Mouse (Mus musculus) intestine, embryonic 14.5 days (tissue): ENCODE measurements around the gene Tgm2. TPM values are rescaled to one million over a fixed set of nuclear protein-coding genes. Genes with fewer than 3 reads are reported as not detected.

Source experiments
- ATAC-seq: fragments of 200-750 bp; cut with Nextera tagmentation; replicated peaks from 2 replicates; pipeline ENCODE4 v1.8.0; 2017; ENCODE audit warnings: low read depth, moderate number of reproducible peaks, moderate TSS enrichment, moderate library complexity; ENCODE audit not compliant: low FRiP score, low TSS enrichment
- DNase-seq: peaks from one replicate; pipeline ENCODE4 v3.0.0-alpha.2; 2018; ENCODE audit warnings: low spot score
- H3K27ac ChIP-seq: fragments of 300-500 bp; sonication (generic); 2 replicates; pipeline ENCODE4 v1.5.1; 2014; ENCODE audit warnings: low read depth, mild to moderate bottlenecking, control low read depth
- H3K27me3 ChIP-seq: fragments of 300-500 bp; sonication (generic); replicated peaks from 2 replicates; pipeline ENCODE4 v1.6.1; 2014; ENCODE audit warnings: low read length, control low read depth; ENCODE audit not compliant: control insufficient read depth, insufficient read depth
- H3K36me3 ChIP-seq: fragments of 300-500 bp; sonication (generic); 2 replicates; pipeline ENCODE4 v1.6.1; 2014; ENCODE audit warnings: low read length, control low read depth; ENCODE audit not compliant: control insufficient read depth, insufficient read depth
- H3K4me1 ChIP-seq: fragments of 300-500 bp; sonication (generic); replicated peaks from 2 replicates; pipeline ENCODE4 v1.6.1; 2014; ENCODE audit warnings: low read length, control low read depth, mixed read lengths; ENCODE audit not compliant: control insufficient read depth, insufficient read depth
- H3K4me2 ChIP-seq: fragments of 300-500 bp; sonication (generic); 2 replicates; pipeline ENCODE4 v1.6.1; 2014; ENCODE audit warnings: low read length
- H3K4me3 ChIP-seq: fragments of 300-500 bp; sonication (generic); 2 replicates; pipeline ENCODE4 v1.5.1; 2014; ENCODE audit warnings: low read depth, low read length, control low read depth, mixed read lengths
- H3K9ac ChIP-seq: fragments of 300-500 bp; sonication (generic); 2 replicates; pipeline ENCODE4 v1.6.1; 2014; ENCODE audit warnings: mild to moderate bottlenecking, low read length
- H3K9me3 ChIP-seq: fragments of 300-500 bp; sonication (generic); 2 replicates; pipeline ENCODE4 v1.6.1; 2016; ENCODE audit warnings: low read length, control low read depth; ENCODE audit not compliant: control insufficient read depth
- WGBS: fragments of 180-500 bp; shearing (Covaris S2); extraction: QIAGEN DNeasy Blood & Tissue Kit; methylation state at CpG from one replicate; pipeline ENCODE4 v1.1.7; 2014; 5-methylcytosine and 5-hydroxymethylcytosine counted together
- polyA plus RNA-seq: library from polyadenylated mRNA; unstranded; fragments of >200 nt; fragmentation: Nextera tagmentation; extraction: Ambion mirVana; gene quantifications from 2 replicates; pipeline ENCODE4 v1.2.1, GENCODE M21; 2014

Tgm2 gene
- polyA plus RNA-seq, 1 experiment from 2014 or later = 59.7 TPM

DNA sequence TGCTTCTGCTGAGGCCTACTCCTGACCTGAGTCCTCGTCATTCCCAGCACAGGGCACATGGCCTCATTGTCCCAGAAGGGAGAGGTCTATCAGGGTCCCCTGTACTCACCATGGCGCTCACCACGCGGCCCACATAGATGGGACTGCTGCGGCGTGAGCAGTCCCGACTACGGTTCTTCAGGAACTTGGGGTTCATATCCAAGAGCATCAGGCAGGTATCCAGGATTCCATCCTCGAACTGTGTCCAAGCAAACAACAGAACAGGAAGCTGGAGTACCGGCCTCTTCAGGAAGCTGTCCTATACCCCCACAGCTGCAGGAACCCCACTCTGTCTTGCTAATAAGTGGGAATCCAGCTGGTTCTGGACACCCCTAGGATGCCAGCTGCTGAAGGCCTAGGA lies 13.9 kb downstream of the Tgm2 start:
- H3K27ac ChIP-seq = no peak overlapping the region
- peaks cover 20% of the 10 kb centered on the region for H3K36me3 ChIP-seq
- WGBS = 87% methylated on average over 10 of the region's 10 CpGs
- H3K4me1 ChIP-seq = peaks cover 5% of the 10 kb centered on the region; the same call in 1 of the 2 replicates
- H3K9ac ChIP-seq = no peak overlapping the region
- DNase-seq (no peak), ATAC-seq (no peak)
- no peaks in the 10 kb centered on the region for H3K27me3 ChIP-seq
- H3K4me2 ChIP-seq = no peak overlapping the region
- H3K4me3 ChIP-seq = no peak overlapping the region
- H3K9me3 ChIP-seq = no peaks in the 10 kb centered on the region

DNA sequence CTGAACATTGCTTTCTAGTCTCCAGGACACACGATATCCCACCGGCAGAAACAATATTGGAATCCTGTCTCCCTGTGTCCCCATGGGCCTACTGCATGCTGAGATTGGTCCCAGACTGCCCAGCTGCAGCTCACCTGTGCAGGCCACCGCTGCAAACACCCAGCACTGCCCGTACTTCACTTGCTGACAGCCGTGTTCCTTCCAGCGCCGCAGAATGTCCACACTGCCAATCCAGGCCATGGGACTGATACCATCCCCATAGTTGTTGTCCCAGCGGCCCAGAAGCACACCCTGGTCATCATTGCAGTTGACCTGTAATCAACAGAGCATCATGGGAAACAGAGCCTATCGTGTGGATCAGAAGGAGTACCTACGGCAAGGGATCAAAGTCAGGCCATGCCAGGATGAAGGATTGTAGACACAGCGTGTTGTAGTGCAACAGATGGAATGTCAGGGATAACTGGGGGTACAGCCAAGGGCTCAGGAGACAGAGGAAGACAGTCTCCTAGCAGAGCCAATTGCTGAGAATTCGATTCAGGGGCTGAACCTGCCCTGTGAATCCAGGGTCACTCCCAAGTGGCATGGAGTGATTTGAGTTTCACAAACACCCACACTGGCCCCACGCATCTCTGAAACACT lies 14.9 kb downstream of the Tgm2 start:
- no peak for DNase-seq
- no peak for ATAC-seq
- Histone ChIP-seq H3K9ac (no peak overlapping the region), H3K4me1 (peaks cover 5% of the 10 kb centered on the region; the same call in 1 of the 2 replicates), H3K4me3 (no peak overlapping the region), H3K27ac (no peak overlapping the region), H3K36me3 (peaks cover 25% of the 10 kb centered on the region), H3K4me2 (no peak overlapping the region), H3K9me3 (no peaks in the 10 kb centered on the region), H3K27me3 (no peaks in the 10 kb centered on the region)
- WGBS = 90% methylated on average over 13 of the region's 13 CpGs

DNA sequence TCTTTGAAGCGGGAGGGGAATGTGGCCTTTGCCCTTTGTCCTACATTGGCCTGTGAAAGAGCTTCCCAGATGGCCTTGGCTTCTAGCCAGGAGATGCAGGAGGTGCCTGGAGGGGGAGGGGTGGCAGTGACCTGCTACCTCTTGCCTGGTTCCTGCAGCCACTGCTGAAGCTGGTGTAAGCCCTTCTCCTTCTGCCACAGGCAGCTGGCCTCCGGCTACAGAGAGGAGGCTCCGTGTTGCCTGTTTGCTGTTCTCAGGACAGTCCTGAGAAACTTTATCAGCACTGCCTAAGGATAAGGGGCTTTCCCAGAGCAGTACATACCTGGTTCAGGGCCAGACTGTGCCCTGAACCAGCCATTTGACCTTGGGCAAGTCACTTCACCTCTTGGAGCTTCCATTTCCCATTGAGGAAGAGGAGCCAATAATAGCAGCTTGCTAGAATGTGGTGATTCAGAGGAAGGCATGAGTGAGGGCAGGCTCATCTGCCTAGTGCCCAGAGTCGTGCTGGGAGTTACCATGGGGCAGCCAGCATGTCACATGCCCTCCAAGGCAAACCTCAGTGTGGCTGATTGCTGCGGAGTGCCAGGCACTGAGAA lies 15.7 kb downstream of the Tgm2 start:
- H3K4me3 ChIP-seq = no peak overlapping the region
- H3K4me1 ChIP-seq = peaks cover 5% of the 10 kb centered on the region; the same call in 1 of the 2 replicates
- WGBS = 54% methylated on average over 5 of the region's 5 CpGs
- peaks cover 30% of the 10 kb centered on the region for H3K36me3 ChIP-seq
- H3K9ac ChIP-seq = no peak overlapping the region
- no peaks in the 10 kb centered on the region for H3K27me3 ChIP-seq
- ATAC-seq (peak; percentile 29; the same call in 1 of the 2 replicates), DNase-seq (peak; percentile 62)
- no peaks in the 10 kb centered on the region for H3K9me3 ChIP-seq
- no peak overlapping the region for H3K27ac ChIP-seq
- no peak overlapping the region for H3K4me2 ChIP-seq

DNA sequence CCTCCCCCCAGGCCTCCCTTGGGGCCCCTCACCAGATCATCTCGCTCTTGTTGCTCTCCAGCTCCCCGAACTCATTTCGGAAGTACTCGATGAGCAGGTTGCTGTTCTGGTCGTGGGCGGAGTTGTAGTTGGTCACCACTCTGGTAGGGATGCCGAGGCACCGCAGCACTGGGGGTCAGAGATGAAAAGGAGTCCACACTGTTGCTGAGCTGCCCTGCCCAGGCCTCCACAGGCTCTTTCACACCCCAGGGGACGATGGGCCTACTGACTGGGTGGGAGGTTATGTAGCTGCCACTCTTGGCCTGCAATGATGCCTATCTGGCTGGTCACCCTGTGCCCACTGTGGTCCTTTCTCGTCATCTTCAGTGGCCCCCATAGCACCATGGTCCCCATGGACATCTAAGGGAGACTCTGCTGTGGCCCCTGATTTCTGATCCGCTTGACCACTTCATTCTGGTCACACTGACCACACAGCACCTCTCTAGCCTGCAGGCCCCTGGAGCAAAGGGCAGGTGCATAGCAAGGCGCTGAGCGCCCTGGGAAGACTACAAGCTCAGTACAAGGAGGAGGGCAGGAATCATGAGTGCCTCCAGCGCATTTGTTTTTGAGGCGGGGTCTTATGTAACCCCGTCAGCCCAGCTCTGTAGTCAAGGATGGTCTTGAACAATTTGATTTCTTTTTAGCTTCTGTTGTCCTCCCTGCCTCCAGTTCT lies 16.8 kb downstream of the Tgm2 start:
- Histone ChIP-seq H3K9ac (no peak overlapping the region), H3K4me3 (no peak overlapping the region), H3K9me3 (no peaks in the 10 kb centered on the region), H3K27me3 (no peaks in the 10 kb centered on the region), H3K4me2 (no peak overlapping the region), H3K36me3 (peaks cover 33% of the 10 kb centered on the region), H3K4me1 (peaks cover 5% of the 10 kb centered on the region; the same call in 1 of the 2 replicates), H3K27ac (no peak overlapping the region)
- DNase-seq (no peak), ATAC-seq (no peak)
- WGBS = 80% methylated on average over 16 of the region's 16 CpGs

DNA sequence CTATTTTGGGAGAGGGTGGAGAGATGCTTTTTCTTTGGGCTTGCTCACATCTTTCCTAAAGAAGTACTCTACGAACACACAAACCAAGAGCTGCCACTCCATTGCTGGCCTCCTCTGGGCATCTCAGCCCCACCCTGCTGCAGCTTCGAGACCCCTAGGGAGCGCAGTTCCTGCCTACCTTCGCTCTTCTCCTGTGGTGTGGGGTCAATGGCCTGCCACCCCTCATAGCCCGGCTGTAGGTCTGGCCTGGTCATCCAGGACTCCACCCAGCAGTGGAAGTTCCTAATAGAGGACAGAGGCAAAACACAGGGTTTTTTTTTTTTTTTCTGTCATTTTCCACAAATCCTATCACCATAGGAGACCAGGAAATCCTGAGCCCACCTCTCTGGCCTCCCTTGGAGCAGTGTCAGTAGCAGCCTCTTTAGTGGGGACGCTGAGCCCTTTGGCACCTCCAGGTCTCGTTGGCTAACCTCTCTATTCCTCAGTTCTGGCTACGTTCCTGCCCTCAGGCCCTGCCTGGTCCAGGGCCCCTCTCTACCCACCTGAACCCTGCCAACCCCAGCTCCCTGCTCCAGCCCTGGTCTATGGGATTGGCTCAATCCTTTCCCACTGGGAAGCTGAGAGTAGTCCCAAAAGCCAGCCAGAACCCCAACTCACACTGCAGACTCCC lies 17.6 kb downstream of the Tgm2 start:
- H3K4me2 ChIP-seq = no peak overlapping the region
- H3K4me1 ChIP-seq = peaks cover 5% of the 10 kb centered on the region; the same call in 1 of the 2 replicates
- H3K9me3 ChIP-seq = no peaks in the 10 kb centered on the region
- H3K27ac ChIP-seq = no peak overlapping the region
- ATAC-seq = no peak
- no peaks in the 10 kb centered on the region for H3K27me3 ChIP-seq
- 90% methylated on average over 8 of the region's 8 CpGs for WGBS
- no peak overlapping the region for H3K4me3 ChIP-seq
- H3K9ac ChIP-seq = no peak overlapping the region
- DNase-seq = no peak
- H3K36me3 ChIP-seq = peaks cover 29% of the 10 kb centered on the region

DNA sequence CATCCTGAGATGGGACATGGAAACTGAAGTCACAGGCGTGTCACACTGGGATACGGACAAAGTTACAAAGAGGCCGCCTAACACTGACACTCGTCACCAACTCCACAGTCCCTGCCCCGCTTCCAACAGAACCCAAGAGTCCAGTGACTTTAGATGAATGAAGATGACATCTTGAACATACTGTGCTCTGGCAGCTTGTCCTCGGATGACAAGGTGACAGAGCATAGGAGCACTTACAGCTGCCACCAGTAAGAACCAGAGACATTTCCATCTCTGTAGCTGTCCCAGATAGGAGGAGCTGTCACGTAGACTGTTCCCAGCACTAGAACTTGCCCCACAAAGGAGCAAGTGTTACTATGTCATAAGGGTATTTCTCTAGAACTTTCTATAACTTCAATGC lies 18.4 kb downstream of the Tgm2 start:
- Histone ChIP-seq H3K9me3 (no peaks in the 10 kb centered on the region), H3K4me2 (no peak overlapping the region), H3K4me1 (peaks cover 7% of the 10 kb centered on the region), H3K9ac (no peak overlapping the region), H3K36me3 (peaks cover 29% of the 10 kb centered on the region), H3K4me3 (no peak overlapping the region), H3K27me3 (no peaks in the 10 kb centered on the region), H3K27ac (no peak overlapping the region)
- 89% methylated on average over 7 of the region's 7 CpGs for WGBS
- DNase-seq (no peak), ATAC-seq (no peak)

GRCm38 (mm10) chr2:158127245-158127644 lies 19.0 kb downstream of the Tgm2 start:
- WGBS = 88% methylated on average over 6 of the region's 6 CpGs
- Histone ChIP-seq H3K9ac (no peak overlapping the region), H3K4me2 (no peak overlapping the region), H3K4me3 (no peak overlapping the region), H3K36me3 (peaks cover 29% of the 10 kb centered on the region), H3K27me3 (no peaks in the 10 kb centered on the region), H3K9me3 (no peaks in the 10 kb centered on the region), H3K27ac (no peak overlapping the region), H3K4me1 (peaks cover 12% of the 10 kb centered on the region)
- no peak for ATAC-seq
- no peak for DNase-seq

- no peak; the same call in 1 of the 2 replicates for ATAC-seq
- Histone ChIP-seq H3K27me3 (no peaks in the 10 kb centered on the region), H3K36me3 (peaks cover 18% of the 10 kb centered on the region), H3K9me3 (no peaks in the 10 kb centered on the region), H3K4me3 (no peak overlapping the region), H3K27ac (no peak overlapping the region), H3K4me1 (peaks cover 15% of the 10 kb centered on the region), H3K9ac (no peak overlapping the region), H3K4me2 (no peak overlapping the region)
- whole genome bisulfite sequencing = 67% methylated on average over 6 of the region's 6 CpGs
- DNase-seq = no peak
Observed at GRCm38 (mm10) chr2:158122814-158123213, 23.4 kb downstream of the Tgm2 start.
